Mouse (Mus musculus) left cerebral cortex, postnatal 4 days (tissue): ENCODE results near the gene Steap4. TPM values are rescaled to one million over a fixed set of nuclear protein-coding genes. Genes with fewer than 3 reads are reported as not detected.
"Not testable (repeated sequence)": the region's sequence is repeated elsewhere in the genome, so short reads cannot be mapped to it uniquely, and the experiment has no call there.

ENCODE experiments used
- DNase-seq: peaks from one replicate; pipeline ENCODE4 v3.0.0-alpha.2; 2022
- intact Hi-C: fragments of 180-260 bp; cut with DNase I; formaldehyde crosslinking; loops from one replicate; pipeline ENCODE4 v1.15.1; 2025
- total RNA-seq, 2 experiments: library from RNA; stranded (reverse); gene quantifications; 2 replicates each; pipeline ENCODE4 v1.2.3; 2021

Steap4 gene
- under 1 TPM; 0.22 to 0.24 TPM for total RNA-seq

DNA sequence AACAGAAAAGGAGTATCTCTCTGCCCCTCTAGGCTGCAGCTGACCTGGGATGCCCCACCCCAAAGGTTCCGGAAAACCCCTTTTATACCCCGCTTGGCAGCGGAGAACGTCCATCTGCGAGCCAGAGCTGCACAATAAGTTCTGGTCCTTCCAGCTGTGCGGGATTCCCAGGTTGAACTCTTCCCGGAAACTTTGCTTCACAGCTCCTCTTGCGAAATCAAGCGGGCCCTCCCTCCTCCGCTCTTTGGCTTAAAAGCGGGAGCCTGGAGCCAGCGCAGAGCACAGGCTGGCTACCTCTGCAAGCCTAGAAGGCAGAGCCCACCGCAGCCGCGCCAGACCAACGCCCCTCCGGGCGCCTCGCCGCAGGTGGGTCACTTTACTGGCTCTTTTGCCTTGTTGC, at the start of gene Steap4:
TSS of gene Steap4 (plus strand) at position 282 of the 400 bp plus-strand sequence.
- DNase-seq, result peak; percentile 2
- intact Hi-C loops, result no loop called here

GRCm38 (mm10) chr5:7911975-7912374, 48.3 kb upstream of the Steap4 start:
- intact Hi-C loops, result no loop called here

DNA sequence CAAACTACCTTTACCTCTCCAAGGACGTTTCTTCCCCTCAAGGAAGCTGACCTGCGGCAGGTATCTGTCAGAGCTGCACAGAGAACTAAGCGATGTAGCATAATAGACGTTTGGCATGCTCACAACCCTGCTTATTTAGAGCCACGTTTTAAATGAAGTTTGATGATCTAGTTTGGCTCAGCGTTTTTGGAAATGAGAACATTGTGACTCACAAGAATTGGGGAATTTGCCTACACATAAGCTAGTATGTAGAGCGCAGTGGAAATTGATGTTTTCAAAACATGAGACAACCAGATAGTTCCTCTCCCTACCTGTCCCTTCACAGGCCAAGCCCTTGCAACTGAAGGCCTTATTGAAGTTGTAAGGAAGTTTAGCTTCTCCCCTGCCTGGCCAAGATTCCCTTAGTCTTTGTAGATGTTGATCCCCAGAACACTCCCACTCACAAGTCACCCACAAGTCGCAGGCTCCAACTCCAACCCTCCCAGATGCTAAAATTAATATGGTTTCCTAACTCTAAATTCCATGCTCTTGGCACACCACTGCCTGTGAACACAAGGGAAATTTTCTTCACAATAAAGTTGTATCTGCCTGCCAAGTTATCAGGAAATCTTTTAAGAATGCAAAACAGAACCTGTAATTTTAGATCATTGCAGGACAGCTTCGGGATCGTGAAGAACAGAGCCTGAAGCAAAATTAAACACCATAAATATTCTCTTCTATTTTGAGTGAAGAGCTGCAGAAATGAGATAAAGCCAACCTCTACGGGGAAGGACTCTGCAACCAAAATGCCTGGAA, 42.6 kb upstream of the Steap4 start:
- no peak for DNase-seq
- intact Hi-C loops, result no loop called here

More at GRCm38 (mm10) chr5:7911975-7912374, 48.3 kb upstream of the Steap4 start:
- DNase-seq, result no peak

- intact Hi-C loops, result no loop called here
Measured at GRCm38 (mm10) chr5:7918296-7918579, 42.0 kb upstream of the Steap4 start.

GRCm38 (mm10) chr5:7919681-7920080, 40.6 kb upstream of the Steap4 start:
- no peak for DNase-seq
- intact Hi-C loops, result no loop called here

More at GRCm38 (mm10) chr5:7918296-7918579, 42.0 kb upstream of the Steap4 start:
- no peak for DNase-seq

- intact Hi-C loops, result no loop called here
- DNase-seq, result no peak
Measured at GRCm38 (mm10) chr5:7922751-7923150, 37.5 kb upstream of the Steap4 start.

- intact Hi-C loops, result no loop called here
- DNase-seq, result no peak
Measured at GRCm38 (mm10) chr5:7923666-7924065, 36.6 kb upstream of the Steap4 start.

- DNase-seq, result no peak
Measured at GRCm38 (mm10) chr5:7932234-7933221, 27.7 kb upstream of the Steap4 start.

DNA sequence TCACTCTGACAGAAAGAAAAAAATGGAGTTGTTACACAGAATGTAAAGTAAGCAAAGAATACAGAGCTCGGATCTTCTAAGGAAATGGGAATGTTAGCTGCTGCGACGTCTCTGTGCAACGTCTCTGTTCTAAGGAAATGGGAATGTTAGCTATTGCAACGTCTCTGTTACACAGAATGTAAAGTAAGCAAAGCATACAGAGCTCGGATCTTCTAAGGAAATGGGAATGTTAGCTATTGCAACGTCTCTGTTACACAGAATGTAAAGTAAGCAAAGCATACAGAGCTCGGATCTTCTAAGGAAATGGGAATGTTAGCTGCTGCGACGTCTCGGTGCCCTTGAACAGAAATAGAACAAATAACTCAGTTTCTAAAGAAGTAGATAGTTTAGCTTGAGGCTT, 26.8 kb upstream of the Steap4 start:
- intact Hi-C loops, DNase-seq: not testable (repeated sequence)

More at GRCm38 (mm10) chr5:7932234-7933221, 27.7 kb upstream of the Steap4 start:
- intact Hi-C loops, result no loop called here

GRCm38 (mm10) chr5:7933933-7934675, 26.2 kb upstream of the Steap4 start:
- intact Hi-C loops, result no loop called here
- no peak for DNase-seq

- intact Hi-C loops, result no loop called here
- no peak for DNase-seq
Measured at GRCm38 (mm10) chr5:7954838-7955237, 5.4 kb upstream of the Steap4 start.

DNA sequence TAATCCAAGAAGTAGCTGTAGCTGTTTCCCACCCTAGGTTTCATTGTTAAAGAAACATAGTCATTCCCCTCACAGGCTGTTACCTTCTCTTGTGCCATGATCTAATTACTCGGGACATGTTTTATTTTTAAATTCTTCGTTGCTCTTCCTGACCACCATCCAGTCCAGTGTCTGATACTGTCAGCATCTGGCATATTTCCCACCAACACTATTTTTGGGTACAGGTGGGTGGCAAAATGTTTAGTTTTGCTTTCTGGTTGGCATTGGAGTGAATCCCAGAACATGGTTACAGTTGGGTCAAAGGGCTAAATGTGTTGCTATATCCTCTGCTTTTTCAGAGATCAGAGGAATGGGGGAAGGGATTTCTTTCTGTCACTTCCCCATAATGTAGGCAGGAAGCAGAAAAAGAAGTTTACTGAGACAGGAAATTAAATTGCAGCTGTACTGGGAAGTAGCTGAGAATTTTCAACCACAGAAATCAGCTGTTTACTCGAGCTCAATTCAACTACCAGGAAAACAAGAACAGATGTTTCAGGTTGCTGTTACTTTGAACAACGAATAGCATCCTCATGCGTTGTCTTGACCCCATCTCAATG, 4.8 kb upstream of the Steap4 start:
- intact Hi-C loops, result no loop called here
- DNase-seq, result no peak

GRCm38 (mm10) chr5:7958061-7958460, 2.2 kb upstream of the Steap4 start:
- no peak for DNase-seq
- intact Hi-C loops, result no loop called here

DNA sequence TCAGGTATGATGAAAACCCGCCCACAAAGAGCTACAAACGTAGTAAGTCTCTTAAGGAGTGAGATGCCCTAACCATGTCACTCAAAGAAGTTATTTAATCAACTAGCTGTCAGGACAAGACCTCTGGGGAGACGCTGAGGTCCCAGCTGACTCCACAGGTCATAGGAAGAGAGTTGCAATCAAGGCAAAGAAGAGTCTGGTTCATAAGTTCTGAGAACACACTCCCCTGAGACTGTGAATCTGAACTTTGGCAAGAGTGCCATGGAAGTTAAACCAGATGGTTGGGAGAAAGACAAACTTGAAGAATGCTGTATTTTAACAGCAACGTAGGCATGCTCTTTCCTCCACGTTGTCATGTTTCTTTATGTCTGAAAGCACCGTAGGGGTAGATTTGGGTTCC, 971 bp upstream of the Steap4 start:
- intact Hi-C loops, result no loop called here
- DNase-seq, result no peak

DNA sequence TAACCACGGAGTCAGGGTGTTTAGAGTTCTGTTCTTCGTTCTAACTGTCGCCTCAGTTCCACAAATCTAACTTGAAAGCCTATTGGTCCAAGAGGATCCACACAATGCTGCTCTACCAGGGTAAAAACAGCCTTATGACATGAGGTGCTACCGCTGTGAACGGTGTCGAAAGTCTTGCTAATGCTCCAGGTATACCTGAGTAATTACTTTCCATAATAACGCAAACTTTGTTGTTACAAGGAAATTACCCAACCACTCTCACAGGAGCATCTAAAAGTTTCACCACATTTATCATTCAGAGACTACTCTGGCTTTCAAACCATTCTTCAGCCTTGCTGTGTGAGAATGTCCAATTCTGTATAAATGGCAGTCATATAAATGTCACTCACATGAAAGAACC, 856 bp downstream of the Steap4 start:
- DNase-seq, result no peak
- intact Hi-C loops, result no loop called here

DNA sequence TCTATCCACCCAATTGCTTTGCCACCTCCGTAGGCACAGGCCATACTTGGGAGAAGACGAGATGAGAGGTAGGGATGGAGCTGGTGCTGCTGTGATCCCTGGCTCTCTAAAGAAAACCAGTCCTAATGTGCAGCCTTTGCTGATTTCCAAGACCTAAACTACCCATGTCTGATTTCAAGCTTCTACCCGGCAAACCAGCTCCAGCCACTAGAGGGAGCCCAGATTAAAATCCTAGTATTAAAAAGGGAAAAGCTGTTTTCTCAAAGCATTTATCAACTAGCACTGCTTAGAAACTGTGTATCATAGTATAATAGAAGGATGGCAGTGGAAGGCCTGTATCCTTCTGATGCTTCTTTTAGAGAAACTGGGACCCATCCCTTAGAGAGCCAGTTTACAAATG, 5.0 kb downstream of the Steap4 start:
- intact Hi-C loops, result no loop called here
- DNase-seq, result peak; percentile 35

DNA sequence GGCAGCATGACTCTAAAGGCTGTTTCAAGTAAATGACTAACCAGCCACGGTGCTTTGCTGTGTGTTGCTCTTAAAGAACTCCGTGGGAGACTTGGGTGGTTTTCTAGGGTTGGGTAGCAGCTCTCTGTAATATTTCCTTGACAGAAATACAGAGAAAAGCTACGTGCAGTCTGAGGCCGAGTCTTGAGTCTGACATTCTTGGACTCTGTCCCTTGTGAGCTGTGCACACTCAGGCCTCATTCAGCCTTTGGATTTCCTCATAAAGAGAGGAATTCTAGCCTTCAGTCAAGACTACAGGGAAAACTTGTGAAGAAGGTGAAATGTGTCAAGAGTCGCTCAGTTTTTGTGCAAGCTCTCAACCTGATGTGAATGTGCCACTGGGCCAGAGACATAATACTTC, 7.9 kb downstream of the Steap4 start:
- intact Hi-C loops, result no loop called here
- DNase-seq, result no peak

- no peak for DNase-seq
- intact Hi-C loops, result no loop called here
Measured at GRCm38 (mm10) chr5:7972266-7972665, 12.0 kb downstream of the Steap4 start.

GRCm38 (mm10) chr5:7974522-7975197, 14.4 kb downstream of the Steap4 start:
- DNase-seq, result no peak
- intact Hi-C loops, result no loop called here

- DNase-seq, result no peak
Measured at GRCm38 (mm10) chr5:7980586-7980985, 20.3 kb downstream of the Steap4 start.

More at GRCm38 (mm10) chr5:7980586-7980985, 20.3 kb downstream of the Steap4 start:
- intact Hi-C loops, result no loop called here
